Mouse (Mus musculus): ENCODE measurements around the gene Uchl5. TPM values are rescaled to one million over a fixed set of nuclear protein-coding genes. Genes with fewer than 3 reads are reported as not detected.

The Uchl5 gene
- total RNA-seq, 2 experiments from 2014 or later: 33.8 to 39.5 TPM

GRCm38 (mm10) chr1:143803537-143803936 lies 26.5 kb downstream of the Uchl5 start:
- no peak for DNase-seq

DNA sequence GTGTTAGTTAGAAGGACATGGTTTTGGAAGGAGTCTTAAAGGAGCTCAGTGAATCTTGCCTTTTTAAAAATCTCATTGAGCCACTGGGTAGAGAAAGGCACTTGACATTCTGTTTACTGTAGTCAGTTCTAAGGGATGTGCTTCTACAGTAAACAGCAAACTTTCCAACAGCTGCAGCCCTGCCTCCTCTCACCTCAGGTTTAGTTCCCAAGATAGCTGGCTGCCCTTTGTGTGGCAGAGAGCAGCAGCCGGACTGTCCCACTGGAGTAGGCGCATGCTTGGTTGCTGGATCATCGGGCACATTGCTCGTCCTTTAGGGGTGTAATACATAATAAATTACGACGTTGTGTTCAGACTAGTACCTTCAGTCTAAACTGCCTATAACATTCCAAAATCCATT lies 32.0 kb downstream of the Uchl5 start:
- DNase-seq: no peak

DNA sequence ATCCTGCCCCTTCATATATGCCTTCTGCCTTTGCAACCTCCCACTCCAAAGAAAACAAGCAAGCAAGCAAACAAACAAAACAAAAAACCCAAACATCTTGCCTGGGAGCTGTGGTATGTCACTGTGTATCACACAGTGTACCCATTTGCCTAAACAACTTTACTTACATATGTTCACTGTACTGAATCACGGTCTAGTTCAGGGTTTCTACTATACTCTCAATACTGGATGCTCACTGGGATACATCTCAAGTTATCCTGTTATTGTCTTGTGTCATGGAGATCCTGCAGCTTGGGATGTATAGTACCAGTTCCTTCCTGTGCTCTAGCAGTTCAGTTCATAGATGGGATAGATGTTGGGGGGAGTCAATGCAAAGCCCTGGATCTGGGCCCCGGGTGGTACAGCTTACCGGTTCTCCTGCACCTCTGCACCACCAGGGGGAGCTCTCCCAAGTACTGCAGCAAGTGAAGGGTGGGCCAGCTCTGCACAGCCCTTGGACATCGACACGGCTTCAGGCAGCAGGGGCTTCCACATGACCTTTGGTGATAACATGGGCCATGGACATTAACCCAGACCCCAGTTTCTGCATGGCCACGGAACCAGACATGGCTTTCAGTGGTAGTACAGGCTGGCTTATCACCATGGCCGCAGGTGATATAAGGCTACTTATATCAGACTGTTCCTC lies 36.7 kb downstream of the Uchl5 start:
- peak; percentile 55 to 64 for DNase-seq

- no peak for DNase-seq
Measured at GRCm38 (mm10) chr1:143820096-143820877, 43.2 kb downstream of the Uchl5 start.

DNA sequence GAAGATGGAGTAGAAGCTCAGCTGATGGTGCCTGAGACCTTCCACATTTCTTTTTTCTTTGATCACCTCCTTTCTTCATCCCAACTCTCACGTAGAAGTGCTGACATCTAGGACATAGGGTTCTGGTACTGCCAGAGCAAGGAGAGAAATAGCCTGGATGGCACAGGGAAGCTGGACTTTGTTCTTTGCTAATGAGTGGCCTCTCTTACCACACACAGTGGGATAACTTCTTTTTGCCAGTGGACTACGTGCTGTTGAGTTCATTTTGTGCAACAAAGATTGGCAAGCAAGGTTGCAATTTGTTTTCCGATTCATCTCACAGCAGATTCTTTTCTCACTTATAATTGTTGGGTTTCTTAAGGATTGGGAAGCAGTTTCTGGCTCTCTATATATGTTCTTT lies 45.6 kb downstream of the Uchl5 start:
- DNase-seq: no peak

GRCm38 (mm10) chr1:143830713-143831112 lies 53.6 kb downstream of the Uchl5 start:
- DNase-seq: no peak

DNA sequence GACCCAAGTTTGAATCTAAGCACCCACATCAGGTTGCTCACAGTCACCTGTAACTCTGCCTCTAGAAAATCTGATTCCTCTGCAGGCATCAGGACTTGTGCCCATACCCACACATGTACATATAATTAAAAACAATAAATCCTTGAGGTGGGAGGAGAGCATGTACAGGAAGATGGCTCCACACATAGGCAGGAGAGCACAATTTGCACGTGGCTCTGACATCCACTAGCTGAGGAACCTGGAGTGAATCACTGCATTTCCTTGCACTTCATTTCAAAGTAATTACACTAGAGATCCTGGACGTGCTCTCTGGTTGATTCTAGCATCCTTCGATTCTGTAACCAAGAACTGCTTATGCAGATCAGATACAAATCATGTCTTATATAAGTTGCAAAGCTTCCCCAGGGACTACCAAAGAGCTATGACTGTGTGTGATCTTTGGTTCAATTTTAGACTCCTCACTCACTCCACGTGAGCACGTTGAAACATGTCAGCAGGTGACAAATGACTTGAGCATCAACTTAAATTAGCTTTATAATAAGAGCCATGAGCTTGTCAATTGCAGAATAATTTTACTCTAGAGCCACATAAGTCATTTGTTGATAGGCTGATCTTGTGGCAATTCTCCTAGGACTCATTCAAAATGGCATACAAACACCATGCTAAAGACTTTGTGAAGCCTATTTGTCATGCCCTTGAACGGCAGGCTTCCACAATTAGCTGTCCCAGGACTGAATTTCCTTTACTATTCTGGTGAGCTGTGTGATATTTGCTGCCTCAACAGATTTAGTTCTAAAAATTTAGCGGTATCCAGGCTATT lies 59.5 kb downstream of the Uchl5 start:
- DNase-seq: no peak

GRCm38 (mm10) chr1:143837681-143838080 lies 60.6 kb downstream of the Uchl5 start:
- no peak for DNase-seq

DNA sequence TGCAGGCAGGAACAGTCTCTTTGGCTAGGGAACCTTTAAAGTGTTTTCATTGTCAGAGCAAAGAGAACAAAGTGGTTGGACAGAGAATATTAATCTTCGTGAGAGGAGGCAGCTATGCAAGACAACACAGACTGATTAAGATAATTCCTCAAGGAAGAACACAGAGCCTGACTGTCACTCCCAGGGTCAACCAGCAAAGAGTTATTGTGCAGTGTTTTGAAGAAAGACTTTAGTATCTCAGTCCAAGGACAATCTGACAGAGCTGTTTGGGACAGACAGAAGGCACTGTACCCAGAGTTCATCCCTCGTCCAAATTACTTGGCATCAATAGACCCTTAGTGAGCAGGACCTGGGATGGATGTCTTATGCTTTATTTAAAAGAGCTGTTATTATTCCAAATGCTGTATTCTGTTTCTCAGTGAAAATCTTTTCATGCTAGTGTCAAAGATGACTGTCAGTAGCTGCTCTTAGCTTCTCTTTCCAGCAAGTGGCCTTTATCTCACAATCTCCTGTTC lies 61.9 kb downstream of the Uchl5 start:
- DNase-seq: no peak

GRCm38 (mm10) chr1:143852329-143852728 lies 75.3 kb downstream of the Uchl5 start:
- DNase-seq: no peak

DNA sequence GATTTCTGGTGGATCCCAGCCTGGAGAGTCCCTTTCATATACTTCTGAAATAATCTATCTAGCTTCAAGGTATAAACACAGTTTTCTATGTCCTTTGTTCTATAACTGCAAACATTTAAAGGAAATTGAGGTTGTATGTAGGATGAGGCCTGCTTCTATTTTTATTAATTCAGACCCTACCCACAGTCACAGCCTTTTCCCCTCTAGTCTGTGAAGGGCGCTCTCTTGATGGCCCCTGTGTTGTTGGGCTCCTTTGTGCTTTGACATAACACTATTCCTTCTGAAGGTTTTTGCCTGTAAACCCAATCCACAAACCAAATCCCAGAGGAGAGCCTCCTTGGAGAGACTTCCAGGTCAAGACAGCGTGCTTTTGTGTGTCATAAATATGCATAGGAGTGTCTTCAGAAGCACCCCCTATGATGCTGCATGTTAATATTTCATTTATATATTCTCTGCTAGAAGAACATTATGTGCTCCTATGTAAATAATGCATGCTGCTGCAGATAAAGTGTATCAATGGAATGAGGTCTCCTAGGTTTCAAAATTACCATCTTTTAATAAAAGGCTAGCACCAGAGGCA lies 75.8 kb downstream of the Uchl5 start:
- no peak for DNase-seq

GRCm38 (mm10) chr1:143853691-143854115 lies 76.6 kb downstream of the Uchl5 start:
- DNase-seq: no peak

DNA sequence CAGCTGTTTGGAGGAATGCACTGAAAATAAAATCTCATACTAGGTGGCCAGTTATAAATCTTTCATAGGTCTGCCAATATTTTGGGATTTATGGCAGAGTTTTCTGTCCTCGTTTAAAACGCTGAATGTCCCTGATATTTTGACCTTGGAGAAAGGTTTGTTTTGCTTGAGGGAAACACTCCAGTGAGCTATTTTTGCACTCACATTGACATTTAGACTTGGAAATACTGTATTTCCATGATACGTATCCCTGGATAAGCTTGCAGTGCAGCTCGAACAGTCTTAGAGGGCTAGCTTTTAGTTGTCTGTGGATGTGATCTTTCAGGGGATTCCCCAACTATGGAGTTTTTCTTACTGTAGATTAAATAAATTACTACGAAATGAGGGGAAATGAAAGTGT lies 78.6 kb downstream of the Uchl5 start:
- DNase-seq: no peak

Other genes with a start within 250 kb of the Uchl5 start
- gene B3galt2, start 136.6 kb upstream of the Uchl5 start, total RNA-seq (2021): 10 to 100 TPM; 21.2 to 21.6 TPM
- 10 to 100 TPM; 74.8 to 80.2 TPM for gene Cdc73, start 74.4 kb upstream of the Uchl5 start, total RNA-seq (2021)
- 100 to 1,000 TPM; 110 to 116 TPM for gene Glrx2, start 60.9 kb upstream of the Uchl5 start, total RNA-seq (2021)
- 10 to 100 TPM; 32.0 to 32.4 TPM for gene Trove2, start 204 bp upstream of the Uchl5 start, total RNA-seq (2021)
- gene Rgs2, start 226.9 kb downstream of the Uchl5 start, total RNA-seq (2021): 10 to 100 TPM; 35.6 to 38.7 TPM

Measured in layer of hippocampus, postnatal 36 days (tissue).